Mouse (Mus musculus): ENCODE data around the gene Gar1. TPM values are rescaled to one million over a fixed set of nuclear protein-coding genes. Genes with fewer than 3 reads are reported as not detected.

Gene Gar1
- polyA plus RNA-seq, 1 experiment from 2014 or later = 65.8 TPM

DNA sequence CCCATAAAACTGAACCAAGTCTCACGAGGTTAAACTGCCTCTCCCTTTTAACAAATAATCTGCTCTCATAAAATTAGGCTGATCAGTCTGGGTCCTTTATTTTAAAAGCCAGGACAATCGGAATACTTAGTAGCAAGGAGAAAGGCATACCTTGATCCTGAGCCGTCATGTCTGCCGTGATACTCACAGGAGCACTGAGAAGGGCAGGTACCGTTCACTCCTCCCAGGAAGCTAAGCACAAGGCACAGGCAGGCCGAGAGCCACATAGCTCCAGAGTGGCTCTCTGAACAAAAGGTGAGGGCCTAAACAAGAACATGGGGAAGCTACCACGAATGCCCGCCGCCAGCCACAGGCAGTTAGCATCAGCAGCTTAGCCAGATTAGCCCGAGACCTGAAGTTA lies 27.4 kb downstream of the Gar1 start, which contains the start of gene Lrit3:
Lrit3 (minus strand) TSS at position 266 of the 400 bp plus-strand sequence.
- DNase-seq (ENCODE audit: low spot score) = no peak

DNA sequence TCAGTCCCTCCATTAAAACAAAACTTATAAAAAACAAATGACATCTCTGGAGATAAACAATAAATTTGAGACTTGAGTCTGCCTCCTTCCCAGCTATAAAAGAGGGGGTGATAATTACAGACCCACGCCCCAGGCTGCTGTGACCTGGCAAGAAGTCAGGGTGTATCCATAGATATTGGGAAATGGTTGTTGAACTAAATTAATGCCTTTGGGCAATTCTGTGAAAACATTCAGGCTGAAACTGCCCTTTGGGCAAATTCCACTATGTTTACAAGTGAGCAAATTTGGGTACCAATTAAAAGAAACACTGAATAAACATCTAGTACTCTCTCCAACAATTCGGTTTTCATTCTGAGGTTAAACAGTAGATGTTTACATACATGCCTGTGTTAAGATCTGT lies 32.2 kb downstream of the Gar1 start:
- DNase-seq (ENCODE audit: low spot score) = no peak

GRCm38 (mm10) chr3:129798551-129798950 lies 32.6 kb downstream of the Gar1 start:
- no peak for DNase-seq (ENCODE audit: low spot score)

DNA sequence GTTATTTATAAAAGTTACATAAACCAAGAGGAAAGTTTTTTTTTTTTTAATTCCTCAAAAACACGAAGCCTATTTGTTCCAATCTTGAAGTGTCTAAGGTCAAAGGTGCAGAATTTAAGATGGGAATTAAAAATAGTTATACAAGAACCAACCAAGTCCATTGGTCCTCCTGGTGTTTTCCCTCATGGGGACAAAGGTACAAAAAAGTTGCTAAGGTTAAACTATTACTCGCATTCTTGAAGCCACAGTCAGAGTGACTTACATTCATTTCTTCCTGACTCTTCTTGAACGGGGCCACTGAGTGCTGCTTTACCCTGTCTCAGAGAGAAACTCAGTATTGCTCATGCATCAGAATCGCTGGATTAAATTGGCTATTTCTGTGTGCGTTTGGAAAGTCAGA lies 33.9 kb downstream of the Gar1 start:
- no peak for DNase-seq (ENCODE audit: low spot score)

DNA sequence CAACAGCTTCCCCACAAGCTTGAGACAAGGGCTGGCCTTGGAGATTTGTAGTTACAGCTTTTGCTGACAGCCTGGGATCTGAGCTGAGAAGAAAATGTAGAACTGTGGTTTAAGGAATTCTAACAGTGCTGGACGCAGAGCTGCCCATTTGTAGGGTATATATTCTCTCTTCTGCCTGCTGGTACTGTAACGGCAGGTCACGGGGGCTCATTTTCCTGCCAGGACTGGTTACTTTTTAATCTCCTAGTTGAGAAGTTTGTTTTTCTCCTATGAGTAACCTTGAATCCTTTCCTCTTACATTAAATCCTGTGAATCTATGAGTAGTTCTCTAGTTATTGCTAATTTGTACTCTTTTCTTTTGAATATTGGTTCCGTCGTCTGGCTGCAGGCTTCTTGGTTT lies 37.4 kb downstream of the Gar1 start:
- DNase-seq (ENCODE audit: low spot score) = no peak

GRCm38 (mm10) chr3:129782746-129783145 lies 48.5 kb downstream of the Gar1 start:
- no peak for DNase-seq (ENCODE audit: low spot score)

- no peak for DNase-seq (ENCODE audit: low spot score)
These were observed 49.8 kb downstream of the Gar1 start for GRCm38 (mm10) chr3:129781435-129781834.

Other genes with a start within 250 kb of the Gar1 start
- 0.87 and 0.95 TPM in 2 replicates for gene Egf, start 76.1 kb downstream of the Gar1 start, polyA plus RNA-seq (2015; fragmentation: Nextera tagmentation; extraction: Ambion mirVana)
- not detected in 2 replicates for gene Lrit3, start 27.4 kb downstream of the Gar1 start, polyA plus RNA-seq (2015; fragmentation: Nextera tagmentation; extraction: Ambion mirVana)
- not detected in 2 replicates for gene Rrh, start 8.8 kb downstream of the Gar1 start, polyA plus RNA-seq (2015; fragmentation: Nextera tagmentation; extraction: Ambion mirVana)
- gene Cfi, start 4.5 kb upstream of the Gar1 start, polyA plus RNA-seq (2015; fragmentation: Nextera tagmentation; extraction: Ambion mirVana) = 0.13 and 0.18 TPM in 2 replicates
- 71.7 and 77.5 TPM in 2 replicates for gene Pla2g12a, start 47.2 kb upstream of the Gar1 start, polyA plus RNA-seq (2015; fragmentation: Nextera tagmentation; extraction: Ambion mirVana)
- gene Casp6, start 70.0 kb upstream of the Gar1 start, polyA plus RNA-seq (2015; fragmentation: Nextera tagmentation; extraction: Ambion mirVana) = 119 and 125 TPM in 2 replicates
- gene Mcub, start 138.8 kb upstream of the Gar1 start, polyA plus RNA-seq (2015; fragmentation: Nextera tagmentation; extraction: Ambion mirVana) = 28.3 and 29.9 TPM in 2 replicates
- gene Sec24b, start 230.2 kb upstream of the Gar1 start, polyA plus RNA-seq (2015; fragmentation: Nextera tagmentation; extraction: Ambion mirVana) = 24.0 and 26.2 TPM in 2 replicates